Mouse (Mus musculus) liver, embryonic 13.5 days (tissue): ENCODE measurements around the gene Ccer2. TPM values are rescaled to one million over a fixed set of nuclear protein-coding genes. Genes with fewer than 3 reads are reported as not detected.

Experiments used
- ATAC-seq: fragments of 200-750 bp; cut with Nextera tagmentation; 2 replicates; pipeline ENCODE4 v1.8.0; 2017; ENCODE audit warnings: low read depth, mild to moderate bottlenecking, moderate number of reproducible peaks, moderate library complexity
- DNase-seq: peaks from one replicate; pipeline ENCODE4 v3.0.0; 2022
- H3K27ac ChIP-seq: fragments of 300-500 bp; sonication (generic); 2 replicates; pipeline ENCODE4 v1.5.1; 2015; ENCODE audit warnings: moderate library complexity, mild to moderate bottlenecking, inconsistent platforms
- H3K27me3 ChIP-seq: fragments of 300-500 bp; sonication (generic); 2 replicates; pipeline ENCODE4 v1.6.1; 2015; ENCODE audit warnings: mild to moderate bottlenecking, inconsistent platforms
- H3K36me3 ChIP-seq: fragments of 300-500 bp; sonication (generic); 2 replicates; pipeline ENCODE4 v1.6.1; 2015; ENCODE audit warnings: mild to moderate bottlenecking, inconsistent platforms
- H3K4me1 ChIP-seq: fragments of 300-500 bp; sonication (generic); replicated peaks from 2 replicates; pipeline ENCODE4 v1.6.1; 2015; ENCODE audit warnings: inconsistent platforms
- H3K4me2 ChIP-seq: fragments of 300-500 bp; sonication (generic); 2 replicates; pipeline ENCODE4 v1.6.1; 2015; ENCODE audit warnings: inconsistent platforms, mild to moderate bottlenecking, moderate library complexity
- H3K4me3 ChIP-seq: fragments of 300-500 bp; sonication (generic); replicated peaks from 2 replicates; pipeline ENCODE4 v1.5.1; 2015; ENCODE audit warnings: mild to moderate bottlenecking, inconsistent platforms
- H3K9ac ChIP-seq: fragments of 300-500 bp; sonication (generic); 2 replicates; pipeline ENCODE4 v1.6.1; 2015; ENCODE audit warnings: mild to moderate bottlenecking, inconsistent platforms
- H3K9me3 ChIP-seq: fragments of 300-500 bp; sonication (generic); replicated peaks from 2 replicates; pipeline ENCODE4 v1.6.1; 2016; ENCODE audit warnings: inconsistent platforms
- WGBS: fragments of 180-500 bp; shearing (Covaris S2); methylation state at CpG from one replicate; pipeline ENCODE4 v1.1.7; 2015; ENCODE audit not compliant: insufficient replicate concordance; 5-methylcytosine and 5-hydroxymethylcytosine counted together
- polyA plus RNA-seq: library from polyadenylated mRNA; unstranded; fragments of >200 nt; fragmentation: Nextera tagmentation; extraction: Ambion mirVana; gene quantifications from 2 replicates; pipeline ENCODE4 v1.2.1, GENCODE M21; 2015

Gene Ccer2
- polyA plus RNA-seq, 1 experiment from 2014 or later, result not detected

DNA sequence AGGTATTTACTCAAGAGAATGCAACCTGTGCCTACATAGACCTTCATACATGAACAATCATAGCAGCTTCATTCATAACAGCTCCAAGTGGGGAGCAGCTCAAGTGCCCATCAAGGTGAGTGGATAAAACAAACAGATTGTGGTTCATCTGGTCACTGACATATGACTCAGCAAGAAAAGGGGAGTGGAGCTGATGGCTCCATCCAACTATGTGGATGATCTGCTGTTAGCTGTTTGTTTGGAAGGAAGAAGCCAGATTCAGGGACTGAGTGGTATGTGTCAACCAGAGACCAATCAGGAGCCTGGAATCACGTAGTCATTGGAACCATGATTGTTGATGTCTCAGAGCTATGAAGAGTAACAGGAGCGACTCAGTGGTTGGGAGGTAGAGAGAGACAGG, 31.4 kb upstream of the Ccer2 start:
- Histone ChIP-seq H3K36me3 (no peaks in the 10 kb centered on the region), H3K4me2 (no peak overlapping the region), H3K9ac (no peak overlapping the region), H3K4me3 (no peak overlapping the region), H3K27ac (no peak overlapping the region), H3K4me1 (no peaks in the 10 kb centered on the region), H3K27me3 (no peaks in the 10 kb centered on the region), H3K9me3 (no peaks in the 10 kb centered on the region)
- ATAC-seq, result no peak
- no peak for DNase-seq
- 73% methylated on average over 2 of the region's 2 CpGs for WGBS

- ATAC-seq (no peak), DNase-seq (peak; percentile 32)
- Histone ChIP-seq H3K27ac (no peak overlapping the region), H3K9me3 (0 out of 2 replicates have a peak, but pooled peaks cover 4% of the 10 kb centered on the region), H3K4me1 (no peaks in the 10 kb centered on the region), H3K4me3 (no peak overlapping the region), H3K36me3 (no peaks in the 10 kb centered on the region), H3K27me3 (peaks cover 1% of the 10 kb centered on the region), H3K9ac (no peak overlapping the region), H3K4me2 (no peak overlapping the region)
- 9% methylated on average over 14 of the region's 14 CpGs for WGBS
Measured at GRCm38 (mm10) chr7:28726600-28726999, 29.4 kb upstream of the Ccer2 start.

GRCm38 (mm10) chr7:28727649-28728340, 28.2 kb upstream of the Ccer2 start:
- 56% methylated on average over 10 of the region's 10 CpGs for WGBS

DNA sequence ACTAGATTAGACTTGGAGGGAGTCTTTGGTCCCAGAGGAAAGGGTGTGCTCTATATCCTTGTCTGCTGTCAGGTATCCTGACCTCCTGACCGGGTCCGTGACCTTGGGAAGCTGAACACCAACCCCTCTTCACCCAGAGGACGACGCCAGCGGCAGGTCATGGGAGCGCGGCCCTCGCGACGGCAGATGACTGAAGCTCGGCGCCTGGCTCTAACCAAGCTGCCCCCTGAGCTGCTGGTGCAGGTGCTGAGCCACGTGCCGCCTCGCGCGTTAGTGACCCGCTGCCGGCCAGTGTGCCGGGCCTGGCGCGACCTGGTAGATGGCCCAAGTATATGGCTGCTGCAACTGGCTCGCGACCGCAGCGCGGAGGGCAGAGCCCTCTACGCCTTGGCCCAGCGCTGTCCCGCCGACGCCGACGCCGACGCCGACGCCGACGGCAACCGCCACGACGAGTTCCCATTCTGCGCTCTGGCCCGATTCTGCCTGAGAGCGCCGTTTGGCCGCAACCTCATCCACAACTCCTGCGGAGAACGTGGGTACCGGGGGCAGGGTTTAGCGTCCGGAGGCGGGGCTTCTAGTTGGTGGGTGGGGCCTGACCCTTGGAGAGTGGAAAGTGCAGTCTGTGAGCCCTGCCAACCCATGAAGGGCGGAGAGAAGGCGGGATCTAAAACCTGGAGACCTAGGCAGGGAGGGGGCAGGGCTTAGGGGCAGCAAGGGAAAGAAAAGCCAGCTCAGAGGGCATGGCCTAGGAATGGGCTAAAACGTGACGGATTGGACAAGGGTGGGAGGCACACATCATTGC, 23.4 kb upstream of the Ccer2 start:
- peak overlapping the region; percentile 51 for H3K9ac ChIP-seq
- H3K36me3 ChIP-seq, result peaks cover under 1% of the 10 kb centered on the region; the same call in 1 of the 2 replicates
- peak overlapping the region; percentile 85 for H3K4me2 ChIP-seq
- 5% methylated on average over 58 of the region's 58 CpGs for WGBS
- DNase-seq, result peak; percentile 84
- H3K9me3 ChIP-seq, result 0 out of 2 replicates have a peak, but pooled peaks cover 4% of the 10 kb centered on the region
- peak; percentile 91 for ATAC-seq
- peaks cover 12% of the 10 kb centered on the region for H3K27me3 ChIP-seq
- no peak overlapping the region for H3K27ac ChIP-seq
- peaks cover 19% of the 10 kb centered on the region for H3K4me1 ChIP-seq
- H3K4me3 ChIP-seq, result peak overlapping the region; percentile 59

More at GRCm38 (mm10) chr7:28727649-28728340, 28.2 kb upstream of the Ccer2 start:
- H3K4me3 ChIP-seq, result no peak overlapping the region
- DNase-seq (no peak), ATAC-seq (no peak)
- no peak overlapping the region for H3K27ac ChIP-seq
- H3K4me1 ChIP-seq, result peaks cover 10% of the 10 kb centered on the region
- H3K36me3 ChIP-seq, result no peaks in the 10 kb centered on the region
- 0 out of 2 replicates have a peak, but pooled peaks cover 4% of the 10 kb centered on the region for H3K9me3 ChIP-seq
- H3K27me3 ChIP-seq, result peaks cover 12% of the 10 kb centered on the region
- no peak overlapping the region for H3K9ac ChIP-seq
- no peak overlapping the region for H3K4me2 ChIP-seq

DNA sequence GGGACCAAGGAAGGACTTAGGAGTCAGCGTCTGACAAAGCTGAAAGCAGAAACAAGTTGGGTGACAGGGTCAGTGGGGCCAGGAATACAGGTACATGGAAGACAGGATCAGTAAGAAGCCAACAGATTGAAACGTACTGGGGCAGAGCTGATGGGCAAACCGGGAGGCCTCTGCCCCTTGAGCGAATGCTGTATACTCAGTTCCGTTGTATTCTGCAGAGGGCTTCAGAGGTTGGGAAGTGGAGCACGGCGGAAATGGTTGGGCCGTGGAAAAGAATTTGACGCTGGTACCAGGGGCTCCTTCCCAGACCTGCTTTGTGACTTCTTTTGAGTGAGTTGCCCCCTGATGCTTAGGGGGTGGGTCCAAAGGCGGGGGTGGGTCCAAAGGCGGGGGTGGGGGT, 22.8 kb upstream of the Ccer2 start:
- Histone ChIP-seq H3K4me1 (peaks cover 19% of the 10 kb centered on the region), H3K9ac (peak overlapping the region; percentile 51; the same call in 1 of the 2 replicates), H3K4me3 (peak overlapping the region; percentile 59), H3K9me3 (0 out of 2 replicates have a peak, but pooled peaks cover 4% of the 10 kb centered on the region), H3K27ac (no peak overlapping the region), H3K4me2 (peak overlapping the region; percentile 85), H3K36me3 (peaks cover 7% of the 10 kb centered on the region), H3K27me3 (peaks cover 12% of the 10 kb centered on the region)
- 18% methylated on average over 11 of the region's 11 CpGs for WGBS
- DNase-seq (no peak), ATAC-seq (0 out of 2 replicates have a peak, but pooled peaks have one; percentile 1)

DNA sequence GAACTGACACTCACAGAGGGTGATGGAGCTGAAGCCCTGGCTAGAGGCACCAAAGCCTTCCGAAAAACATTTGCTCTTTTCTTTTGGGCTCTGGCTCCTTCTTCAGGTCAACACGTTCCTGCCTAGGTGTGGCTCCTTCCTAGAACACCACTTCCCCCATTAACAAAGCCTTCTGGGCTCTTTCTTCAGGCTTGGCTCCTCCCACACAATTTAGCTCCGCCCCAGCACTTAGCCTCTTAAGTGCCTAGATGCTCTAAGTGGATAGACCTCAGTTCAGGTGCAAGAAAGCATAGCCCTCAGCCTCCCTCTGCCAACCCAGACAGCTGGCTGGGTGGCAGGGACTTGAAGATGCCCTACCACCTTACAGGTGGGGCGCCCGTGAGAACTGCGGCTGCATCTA, 20.3 kb upstream of the Ccer2 start:
- Histone ChIP-seq H3K27me3 (peaks cover 12% of the 10 kb centered on the region), H3K4me2 (no peak overlapping the region), H3K4me3 (no peak overlapping the region), H3K9ac (no peak overlapping the region), H3K9me3 (0 out of 2 replicates have a peak, but pooled peaks cover 4% of the 10 kb centered on the region), H3K4me1 (peaks cover 29% of the 10 kb centered on the region), H3K27ac (no peak overlapping the region), H3K36me3 (peaks cover 29% of the 10 kb centered on the region)
- ATAC-seq (no peak), DNase-seq (no peak)
- 71% methylated on average over 6 of the region's 6 CpGs for WGBS

DNA sequence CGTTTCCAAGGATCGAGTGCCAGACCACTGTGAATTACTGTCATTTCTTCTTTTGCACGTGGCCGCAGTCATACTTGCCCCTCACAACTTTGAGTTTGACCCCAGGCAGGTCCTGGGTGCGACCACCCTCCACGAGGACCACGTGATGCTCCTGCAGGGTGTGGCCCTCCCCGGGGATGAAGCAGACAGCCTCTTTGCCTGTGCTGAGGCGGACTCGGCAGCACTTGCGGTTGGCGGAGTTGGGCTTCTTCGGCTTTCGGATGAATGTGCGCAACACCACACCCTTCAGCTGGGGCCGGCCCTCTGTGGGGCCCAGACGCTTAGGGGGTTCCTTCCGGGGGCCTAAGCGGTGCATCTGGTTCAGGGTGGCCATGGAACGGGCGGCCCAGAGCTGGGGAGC, 16.1 kb upstream of the Ccer2 start:
- Histone ChIP-seq H3K27ac (no peak overlapping the region), H3K9ac (peak overlapping the region; percentile 10; the same call in 1 of the 2 replicates), H3K4me1 (peaks cover 27% of the 10 kb centered on the region), H3K9me3 (no peaks in the 10 kb centered on the region), H3K36me3 (peaks cover 37% of the 10 kb centered on the region), H3K4me3 (no peak overlapping the region), H3K4me2 (no peak overlapping the region), H3K27me3 (no peaks in the 10 kb centered on the region)
- 90% methylated on average over 21 of the region's 21 CpGs for WGBS
- DNase-seq, result no peak
- ATAC-seq, result no peak

DNA sequence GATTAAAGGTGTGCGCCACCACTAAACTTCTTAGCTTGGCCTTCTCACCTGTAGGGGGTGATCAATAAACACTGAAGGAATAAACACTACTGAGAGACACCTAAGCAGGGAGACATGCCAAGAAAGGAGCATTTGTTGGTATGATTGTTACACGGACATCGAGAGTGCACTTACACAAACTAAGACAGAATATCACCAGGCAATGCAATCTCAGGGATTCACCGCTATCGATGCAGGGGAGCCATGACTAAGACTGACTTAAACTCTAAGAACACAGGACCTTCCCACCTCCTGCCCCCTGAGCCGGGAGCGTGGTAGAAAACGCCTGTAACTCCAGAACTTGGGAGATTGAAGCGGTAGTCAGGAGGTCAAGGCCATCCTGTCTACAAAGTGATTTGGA, 15.0 kb upstream of the Ccer2 start:
- H3K36me3 ChIP-seq, result peaks cover 46% of the 10 kb centered on the region
- DNase-seq (no peak), ATAC-seq (no peak)
- peak overlapping the region; percentile 90 for H3K9ac ChIP-seq
- H3K27ac ChIP-seq, result peak overlapping the region; percentile 80
- no peaks in the 10 kb centered on the region for H3K27me3 ChIP-seq
- H3K4me3 ChIP-seq, result peak overlapping the region; percentile 87
- H3K4me1 ChIP-seq, result peaks cover 27% of the 10 kb centered on the region
- 27% methylated on average over 9 of the region's 9 CpGs for WGBS
- no peaks in the 10 kb centered on the region for H3K9me3 ChIP-seq
- peak overlapping the region; percentile 89 for H3K4me2 ChIP-seq

DNA sequence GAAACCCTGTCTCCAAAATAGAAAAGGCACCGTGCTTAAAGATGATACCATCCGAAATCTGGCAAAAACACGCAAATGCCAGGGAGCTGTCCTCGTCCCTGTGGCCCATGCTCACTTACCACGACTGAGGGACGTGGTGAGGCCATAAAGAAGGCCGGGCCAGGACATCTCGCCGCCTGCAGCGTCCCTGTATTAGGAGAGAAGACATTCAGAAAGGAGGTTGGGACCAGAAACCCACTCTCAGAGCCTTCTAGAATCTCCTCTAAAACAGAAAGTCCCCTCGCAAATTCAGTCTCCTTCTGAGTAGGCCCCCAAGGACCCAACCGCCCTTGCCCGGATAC, 14.6 kb upstream of the Ccer2 start:
- Histone ChIP-seq H3K9me3 (no peaks in the 10 kb centered on the region), H3K4me1 (peaks cover 27% of the 10 kb centered on the region), H3K4me2 (peak overlapping the region; percentile 89), H3K36me3 (peaks cover 50% of the 10 kb centered on the region), H3K4me3 (peak overlapping the region; percentile 87), H3K9ac (peak overlapping the region; percentile 90), H3K27me3 (no peaks in the 10 kb centered on the region), H3K27ac (peak overlapping the region; percentile 80)
- no peak for DNase-seq
- WGBS, result under 1% methylated on average over 13 of the region's 13 CpGs
- peak; percentile 6 for ATAC-seq

DNA sequence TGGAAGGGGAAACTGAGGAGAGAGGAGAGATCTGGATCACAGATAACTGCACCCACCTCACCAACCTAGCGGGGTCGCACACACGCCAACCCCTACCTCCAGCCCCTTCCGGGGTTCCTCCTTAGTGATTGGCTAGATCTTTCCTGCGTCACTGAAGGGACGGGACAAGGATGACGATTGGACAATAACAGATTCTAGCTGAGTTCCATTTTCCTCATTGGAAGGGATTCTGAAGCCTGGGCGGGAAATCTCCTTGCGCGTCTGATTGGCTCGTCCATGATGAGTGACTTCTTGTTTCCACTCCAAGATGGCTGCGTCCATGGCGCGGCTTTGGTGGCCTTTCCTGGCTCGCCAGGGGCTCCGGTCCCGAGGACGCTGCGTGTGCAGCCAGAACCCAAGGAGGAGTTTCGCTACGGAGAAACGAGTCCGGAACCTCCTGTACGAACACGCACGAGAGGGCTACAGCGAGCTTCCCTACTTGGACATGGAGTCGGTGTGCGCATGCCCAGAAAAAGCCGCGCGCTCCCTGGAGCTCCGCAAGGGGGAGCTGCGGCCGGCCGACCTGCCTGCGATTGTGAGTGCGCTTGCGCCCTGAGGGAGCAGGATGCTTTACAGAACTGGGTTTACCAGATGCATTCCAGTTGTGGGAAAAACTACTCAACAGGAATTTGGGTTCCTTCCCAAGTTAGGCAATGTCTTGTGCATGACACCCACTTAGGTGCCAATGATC, 14.1 kb upstream of the Ccer2 start, which contains the start of the genes Mrps12 and Sars2:
Mrps12 (minus strand) TSS at position 112 of the 730 bp plus-strand sequence.
Sars2 (plus strand) TSS at position 284 of the 730 bp plus-strand sequence.
- Histone ChIP-seq H3K9me3 (no peaks in the 10 kb centered on the region), H3K27ac (peak within 1 kb of the TSS; percentile 80), H3K9ac (peak within 1 kb of the TSS; percentile 90), H3K36me3 (peaks cover 55% of the 10 kb centered on the region), H3K4me1 (peaks cover 27% of the 10 kb centered on the region), H3K4me2 (peak within 1 kb of the TSS; percentile 89), H3K27me3 (no peaks in the 10 kb centered on the region), H3K4me3 (peak within 1 kb of the TSS; percentile 87)
- under 1% methylated on average over 39 of the region's 39 CpGs for WGBS
- peak; percentile 93 for DNase-seq
- peak; percentile 94 for ATAC-seq

GRCm38 (mm10) chr7:28749935-28750334, 6.0 kb upstream of the Ccer2 start:
- Histone ChIP-seq H3K36me3 (peaks cover 62% of the 10 kb centered on the region), H3K27me3 (no peaks in the 10 kb centered on the region), H3K4me2 (no peak overlapping the region), H3K9me3 (no peaks in the 10 kb centered on the region), H3K4me1 (no peaks in the 10 kb centered on the region; the same call in 1 of the 2 replicates), H3K27ac (no peak overlapping the region), H3K9ac (no peak overlapping the region), H3K4me3 (no peak overlapping the region)
- WGBS, result 85% methylated on average over 7 of the region's 7 CpGs
- ATAC-seq (no peak), DNase-seq (no peak)
